ENCODE assay signal across 8 mouse cellular contexts in genomic region chrX:13280409-13281328, GRCm38 (mm10). TPM values are rescaled to one million over a fixed set of nuclear protein-coding genes. Genes with fewer than 3 reads are reported as not detected.
DNase-seq lines count a peak whose midpoint lies in the region; ATAC-seq and TF ChIP-seq lines count a peak whose summit lies in the region.

TSS of gene Ddx3x (plus strand) at chrX:13280970.

- TF ChIP-seq RAD21 in MEL (IDR thresholded peaks at IDR 0.05; ENCODE audit: low read depth, low read length), result no peak

- peak within 1 kb of the TSS; percentile 68 for H3K4me2 ChIP-seq in lung, postnatal 0 days (replicated peaks; ENCODE audit: low read depth, low read length)

- no peaks in the 10 kb centered on the region for H3K9me3 ChIP-seq in MEL (replicated peaks; ENCODE audit: insufficient read depth, low read length)
- no peaks in the 10 kb centered on the region for H3K9me3 ChIP-seq in hindbrain, embryonic 10.5 days
- H3K9me3 ChIP-seq in lung, postnatal 0 days (ENCODE audit: low read length), result no peaks in the 10 kb centered on the region

- H3K4me3 ChIP-seq in MEL (ENCODE audit: control insufficient read depth in 1 of 2, insufficient read depth in 1 of 2, low read depth in 2 of 2, low read length in 2 of 2), result peak within 1 kb of the TSS; percentile 59 to 68
- H3K4me3 ChIP-seq in hindbrain, embryonic 10.5 days, result peak within 1 kb of the TSS; percentile 87
- peak within 1 kb of the TSS; percentile 91 for H3K4me3 ChIP-seq in lung, postnatal 0 days (ENCODE audit: low read depth, low read length)

- DNase-seq in MEL (ENCODE audit: low read depth, low spot score), result peak; percentile 97
- DNase-seq in cerebellum, adult 8-10 months, result peak; percentile 96
- DNase-seq in hindbrain, embryonic 10.5 days (ENCODE audit: low spot score), result peak; percentile 90
- DNase-seq in layer of hippocampus, adult 9-11 months, result peak; percentile 89
- peak; percentile 96 for DNase-seq in lung, postnatal 0 days (ENCODE audit: low spot score)
- DNase-seq in ovary, postnatal 14 days (ENCODE audit: low spot score), result peak; percentile 93
- peak; percentile 91 for DNase-seq in thymus, postnatal 14 days

- peak within 1 kb of the TSS; percentile 96 for H3K9ac ChIP-seq in MEL (ENCODE audit: control insufficient read depth, low read depth, low read length, poor library complexity, severe bottlenecking)
- H3K9ac ChIP-seq in lung, postnatal 0 days (replicated peaks; ENCODE audit: low read depth), result peak within 1 kb of the TSS; percentile 99

- TF ChIP-seq EP300 in MEL (IDR thresholded peaks at IDR 0.05; ENCODE audit: low read depth in 1 of 2, low read length in 2 of 2), result peak in 1 of 2 experiments; percentile 9; a peak in 1 of 4 replicates
- peak; percentile 79 for TF ChIP-seq EP300 in lung, postnatal 0 days (IDR thresholded peaks at IDR 0.05)

- under 1% methylated on average over 57 of the region's 57 CpGs for WGBS in hindbrain, embryonic 10.5 days
- WGBS in lung, postnatal 0 days, result under 1% methylated on average over 44 of the region's 57 CpGs

- H3K4me1 ChIP-seq in MEL (ENCODE audit: control insufficient read depth in 1 of 2, insufficient read depth in 2 of 2, low read length in 2 of 2), result peaks cover 2 to 13% of the 10 kb centered on the region in 2 experiments; a peak in 2 of 4 replicates
- peaks cover 17% of the 10 kb centered on the region; the same call in 1 of the 2 replicates for H3K4me1 ChIP-seq in hindbrain, embryonic 10.5 days (replicated peaks)
- no peaks in the 10 kb centered on the region for H3K4me1 ChIP-seq in lung, postnatal 0 days (ENCODE audit: insufficient read depth, low read depth, low read length)

- ATAC-seq in frontal cortex, adult (ENCODE audit: low TSS enrichment), result peak; percentile 92
- peak; percentile 90 for ATAC-seq in lung, postnatal 0 days

- H3K79me2 ChIP-seq in MEL (ENCODE audit: control insufficient read depth, insufficient read depth, low read length, poor library complexity), result peaks cover 49% of the 10 kb centered on the region

- peak within 1 kb of the TSS; percentile 96 for H3K27ac ChIP-seq in MEL (ENCODE audit: control insufficient read depth, low read depth, low read length)
- peak within 1 kb of the TSS; percentile 100 for H3K27ac ChIP-seq in hindbrain, embryonic 10.5 days
- H3K27ac ChIP-seq in lung, postnatal 0 days (ENCODE audit: low read length), result peak within 1 kb of the TSS; percentile 99

- TF ChIP-seq POLR2A in MEL (IDR thresholded peaks at IDR 0.05; ENCODE audit: control insufficient read depth in 1 of 2, insufficient read depth in 1 of 2, low read depth in 1 of 2, low read length in 2 of 2, poor library complexity in 1 of 2), result peak; percentile 99 to 100

- TF ChIP-seq CTCF in MEL (IDR thresholded peaks at IDR 0.05 in 2 of 3, conservative IDR thresholded peaks at IDR 0.05 in 1 of 3; ENCODE audit: control insufficient read depth in 1 of 3, insufficient read depth in 1 of 3, low read depth in 2 of 3, low read length in 3 of 3, poor library complexity in 1 of 3, severe bottlenecking in 1 of 3), result no peak
- peak; percentile 12 for TF ChIP-seq CTCF in lung, postnatal 0 days (IDR thresholded peaks at IDR 0.05)

- H3K36me3 ChIP-seq in MEL (ENCODE audit: control insufficient read depth in 1 of 2, insufficient read depth in 2 of 2, low read length in 2 of 2), result peaks cover 24 to 32% of the 10 kb centered on the region in 2 experiments
- H3K36me3 ChIP-seq in hindbrain, embryonic 10.5 days, result peaks cover 25% of the 10 kb centered on the region
- peaks cover 4% of the 10 kb centered on the region; the same call in 1 of the 2 replicates for H3K36me3 ChIP-seq in lung, postnatal 0 days (ENCODE audit: insufficient read depth, low read length)

- no peaks in the 10 kb centered on the region for H3K27me3 ChIP-seq in MEL (ENCODE audit: control insufficient read depth in 1 of 2, insufficient read depth in 2 of 2, low read length in 2 of 2)
- peaks cover 9% of the 10 kb centered on the region for H3K27me3 ChIP-seq in hindbrain, embryonic 10.5 days (ENCODE audit: insufficient read depth, poor library complexity, severe bottlenecking)
- H3K27me3 ChIP-seq in lung, postnatal 0 days (replicated peaks; ENCODE audit: insufficient read depth, low read length), result no peaks in the 10 kb centered on the region

TF ChIP-seq in MEL, 35 proteins besides CTCF, POLR2A, EP300 and RAD21:
- TF ChIP-seq KAT2A (conservative IDR thresholded peaks at IDR 0.05; ENCODE audit: low read depth, low read length), result no peak; the same call in 1 of the 2 replicates
- TF ChIP-seq ZKSCAN1 (IDR thresholded peaks at IDR 0.05; ENCODE audit: low read depth, low read length), result no peak
- TF ChIP-seq MAZ (IDR thresholded peaks at IDR 0.05; ENCODE audit: low read depth, low read length), result no peak; the same call in 1 of the 2 replicates
- peak; percentile 70 for TF ChIP-seq MYC (IDR thresholded peaks at IDR 0.05; ENCODE audit: low read depth, low read length)
- TF ChIP-seq GABPA (IDR thresholded peaks at IDR 0.05; ENCODE audit: low read depth, low read length), result no peak
- peak; percentile 49 to 74; a peak in 3 of 4 replicates for TF ChIP-seq USF2 (IDR thresholded peaks at IDR 0.05; ENCODE audit: borderline replicate concordance in 1 of 2, insufficient read depth in 1 of 2, low read depth in 1 of 2, low read length in 2 of 2)
- TF ChIP-seq TBP (IDR thresholded peaks at IDR 0.05; ENCODE audit: low read depth, low read length), result peak; percentile 99
- peak; percentile 67 for TF ChIP-seq TCF12 (IDR thresholded peaks at IDR 0.05; ENCODE audit: low read depth, low read length)
- no peak for TF ChIP-seq GATA1 (IDR thresholded peaks at IDR 0.05; ENCODE audit: low read depth, low read length)
- TF ChIP-seq MEF2A (IDR thresholded peaks at IDR 0.05; ENCODE audit: extremely low read depth, insufficient replicate concordance, low read depth, low read length, poor library complexity, severe bottlenecking), result peak; percentile 14; the same call in 1 of the 2 replicates
- TF ChIP-seq UBTF (IDR thresholded peaks at IDR 0.05; ENCODE audit: borderline replicate concordance, insufficient read depth, low read depth, low read length), result no peak
- TF ChIP-seq POLR2AphosphoS2 (IDR thresholded peaks at IDR 0.05; ENCODE audit: low read length), result peak; percentile 100
- no peak; the same call in 1 of the 2 replicates for TF ChIP-seq E2F4 (IDR thresholded peaks at IDR 0.05; ENCODE audit: borderline replicate concordance, low read depth, low read length)
- peak; percentile 96 for TF ChIP-seq USF1 (IDR thresholded peaks at IDR 0.05; ENCODE audit: low read depth, low read length)
- no peak for TF ChIP-seq ZNF384 (IDR thresholded peaks at IDR 0.05; ENCODE audit: low read depth, low read length)
- peak; percentile 76 for TF ChIP-seq HCFC1 (IDR thresholded peaks at IDR 0.05; ENCODE audit: low read depth, low read length)
- peak; percentile 7; the same call in 1 of the 2 replicates for TF ChIP-seq ELF1 (IDR thresholded peaks at IDR 0.05; ENCODE audit: low read depth, low read length)
- TF ChIP-seq MAX (IDR thresholded peaks at IDR 0.05; ENCODE audit: low read length), result no peak; the same call in 1 of the 2 replicates
- TF ChIP-seq JUND (IDR thresholded peaks at IDR 0.05; ENCODE audit: low read depth, low read length), result no peak
- no peak for TF ChIP-seq SMC3 (IDR thresholded peaks at IDR 0.05; ENCODE audit: low read depth, low read length)
- no peak for TF ChIP-seq ZC3H11A (IDR thresholded peaks at IDR 0.05; ENCODE audit: low read depth, low read length)
- TF ChIP-seq RCOR1 (IDR thresholded peaks at IDR 0.05; ENCODE audit: low read depth, low read length), result peak; percentile 69; the same call in 1 of the 2 replicates
- TF ChIP-seq MYB (IDR thresholded peaks at IDR 0.05; ENCODE audit: low read depth, low read length), result no peak
- TF ChIP-seq BHLHE40 (IDR thresholded peaks at IDR 0.05; ENCODE audit: borderline replicate concordance, low read depth, low read length), result peak; percentile 65
- TF ChIP-seq TAL1 (IDR thresholded peaks at IDR 0.05; ENCODE audit: low read length), result no peak
- TF ChIP-seq CHD2 (IDR thresholded peaks at IDR 0.05; ENCODE audit: low read length), result peak; percentile 95
- TF ChIP-seq MAFK (IDR thresholded peaks at IDR 0.05; ENCODE audit: borderline replicate concordance, low read depth, low read length), result peak; percentile 82; the same call in 1 of the 2 replicates
- TF ChIP-seq SIN3A (IDR thresholded peaks at IDR 0.05; ENCODE audit: low read length), result peak; percentile 78
- TF ChIP-seq POLR2AphosphoS5 (IDR thresholded peaks at IDR 0.05; ENCODE audit: borderline replicate concordance, low read depth, low read length), result peak; percentile 99
- TF ChIP-seq ETS1 (IDR thresholded peaks at IDR 0.05; ENCODE audit: low read depth, low read length), result peak; percentile 61
- TF ChIP-seq NELFE (IDR thresholded peaks at IDR 0.05; ENCODE audit: low read depth, low read length), result peak; percentile 100
- no peak for TF ChIP-seq NRF1 (IDR thresholded peaks at IDR 0.05; ENCODE audit: insufficient read depth, low read depth, low read length, poor library complexity, severe bottlenecking)
- no peak for TF ChIP-seq CHD1 (IDR thresholded peaks at IDR 0.05; ENCODE audit: low read depth, low read length)
- peak; percentile 100 for TF ChIP-seq ZMIZ1 (IDR thresholded peaks at IDR 0.05; ENCODE audit: low read depth, low read length)
- TF ChIP-seq MXI1 (IDR thresholded peaks at IDR 0.05; ENCODE audit: low read depth, low read length), result peak; percentile 74

RNA-seq across cellular contexts. Expression of gene Ddx3x, which starts in this region (rescaled TPM):
- 262 and 275 TPM in 2 replicates for total RNA-seq in MEL (2012; rRNA removed)
- 100 to 1,000 TPM; 146 to 267 TPM for polyA plus RNA-seq in MEL (2012; ENCODE audit: insufficient read depth in 1 of 2, insufficient read length in 2 of 2, low read depth in 1 of 2, low replicate concordance in 2 of 2, missing spikeins in 1 of 2)
- polyA plus RNA-seq in hindbrain, embryonic 10.5 days (2016; fragmentation: Nextera tagmentation; extraction: Ambion mirVana), result 102 and 144 TPM in 2 replicates
- polyA plus RNA-seq in lung, postnatal 0 days (2015; fragmentation: Nextera tagmentation; extraction: Ambion mirVana), result 81.8 and 85.2 TPM in 2 replicates

Comparison
In these comparisons a context has a peak if more than half of its experiments do, and no peak if none do; other contexts are left out.
1. Peak in every context shown above with its lines: DNase-seq, ATAC-seq, H3K4me3 ChIP-seq and H3K27ac ChIP-seq.